Mouse (Mus musculus): ENCODE measurements around the gene Fitm1. TPM values are rescaled to one million over a fixed set of nuclear protein-coding genes. Genes with fewer than 3 reads are reported as not detected.

Gene Fitm1
- total RNA-seq, 2 experiments from 2014 or later = 273 to 289 TPM

- DNase-seq (ENCODE audit: low spot score) = no peak
These were observed 16.8 kb downstream of the Fitm1 start for GRCm38 (mm10) chr14:55592226-55592625.

GRCm38 (mm10) chr14:55596036-55596690 lies 20.7 kb downstream of the Fitm1 start:
- DNase-seq (ENCODE audit: low spot score) = no peak

- DNase-seq (ENCODE audit: low spot score) = no peak
These were observed 23.3 kb downstream of the Fitm1 start for GRCm38 (mm10) chr14:55598521-55599390.

GRCm38 (mm10) chr14:55603271-55603632 lies 27.8 kb downstream of the Fitm1 start, which contains the start of gene Irf9:
Gene Irf9, plus strand, starts transcription at chr14:55603571.
- no peak for DNase-seq (ENCODE audit: low spot score)

- peak; percentile 93 for DNase-seq (ENCODE audit: low spot score)
These were observed 28.5 kb downstream of the Fitm1 start for GRCm38 (mm10) chr14:55603633-55604576.

GRCm38 (mm10) chr14:55604823-55605222 lies 29.4 kb downstream of the Fitm1 start:
- DNase-seq (ENCODE audit: low spot score) = no peak

GRCm38 (mm10) chr14:55605743-55606459 lies 30.5 kb downstream of the Fitm1 start:
- DNase-seq (ENCODE audit: low spot score) = no peak

- no peak for DNase-seq (ENCODE audit: low spot score)
These were observed 32.9 kb downstream of the Fitm1 start for GRCm38 (mm10) chr14:55608339-55608738.

GRCm38 (mm10) chr14:55613346-55613745 lies 37.9 kb downstream of the Fitm1 start:
- DNase-seq (ENCODE audit: low spot score) = no peak

- DNase-seq (ENCODE audit: low spot score) = no peak
These were observed 39.3 kb downstream of the Fitm1 start for GRCm38 (mm10) chr14:55614565-55615178.

- no peak for DNase-seq (ENCODE audit: low spot score)
These were observed 40.5 kb downstream of the Fitm1 start for GRCm38 (mm10) chr14:55615876-55616275.

GRCm38 (mm10) chr14:55616844-55617243 lies 41.4 kb downstream of the Fitm1 start:
- DNase-seq (ENCODE audit: low spot score) = no peak

- no peak for DNase-seq (ENCODE audit: low spot score)
These were observed 42.4 kb downstream of the Fitm1 start, which contains the start of gene Rec8 for GRCm38 (mm10) chr14:55617822-55618221. Gene Rec8, plus strand, starts transcription at chr14:55618037.

GRCm38 (mm10) chr14:55618486-55619195 lies 43.2 kb downstream of the Fitm1 start:
- no peak for DNase-seq (ENCODE audit: low spot score)

Other genes with a start within 250 kb of the Fitm1 start
- 10 to 100 TPM; 37.1 to 46.0 TPM for gene Dhrs4, start 96.9 kb upstream of the Fitm1 start, total RNA-seq (2021)
- gene Carmil3, start 85.0 kb upstream of the Fitm1 start, total RNA-seq (2021) = under 1 TPM; 0.26 to 0.41 TPM
- not detected for gene Cpne6, start 65.2 kb upstream of the Fitm1 start, total RNA-seq (2021)
- gene Nrl, start 50.6 kb upstream of the Fitm1 start, total RNA-seq (2021) = not detected
- gene Pck2, start 35.4 kb upstream of the Fitm1 start, total RNA-seq (2021) = 1 to 10 TPM; 2.8 to 3.1 TPM
- 100 to 1,000 TPM; 134 to 136 TPM for gene Dcaf11, start 15.6 kb upstream of the Fitm1 start, total RNA-seq (2021)
- gene A730061H03Rik, start 15.2 kb upstream of the Fitm1 start, total RNA-seq (2021) = not detected
- gene Psme1, start 2.5 kb downstream of the Fitm1 start, total RNA-seq (2021) = 10 to 100 TPM; 65.1 to 72.7 TPM
- gene Emc9, start 9.7 kb downstream of the Fitm1 start, total RNA-seq (2021) = 10 to 100 TPM; 38.2 to 40.5 TPM
- 10 to 100 TPM; 50.1 to 56.1 TPM for gene Psme2, start 15.5 kb downstream of the Fitm1 start, total RNA-seq (2021)
- 10 to 100 TPM; 19.0 to 19.8 TPM for gene Rnf31, start 16.1 kb downstream of the Fitm1 start, total RNA-seq (2021)
- gene Irf9, start 28.0 kb downstream of the Fitm1 start, total RNA-seq (2021) = 1 to 10 TPM; 2.9 to 4.8 TPM
- not detected for gene Rec8, start 42.4 kb downstream of the Fitm1 start, total RNA-seq (2021)
- 10 to 100 TPM; 72.0 to 73.8 TPM for gene Ipo4, start 60.3 kb downstream of the Fitm1 start, total RNA-seq (2021)
- 1 to 10 TPM; 1.4 to 1.6 TPM for gene Gm49378, start 62.3 kb downstream of the Fitm1 start, total RNA-seq (2021)
- 10 to 100 TPM; 15.7 to 16.4 TPM for gene Tm9sf1, start 68.2 kb downstream of the Fitm1 start, total RNA-seq (2021)
- gene Tssk4, start 74.6 kb downstream of the Fitm1 start, total RNA-seq (2021) = under 1 TPM in 1 of 2 experiments, not detected in 1; 0.24 TPM
- 10 to 100 TPM; 20.9 to 22.2 TPM for gene Mdp1, start 84.9 kb downstream of the Fitm1 start, total RNA-seq (2021)
- 1 to 10 TPM; 2.1 to 2.4 TPM for gene Gmpr2, start 96.3 kb downstream of the Fitm1 start, total RNA-seq (2021)
- gene Nedd8, start 96.5 kb downstream of the Fitm1 start, total RNA-seq (2021) = 100 to 1,000 TPM; 188 to 201 TPM
- 10 to 100 TPM; 12.1 to 15.7 TPM for gene Tinf2, start 106.2 kb downstream of the Fitm1 start, total RNA-seq (2021)
- under 1 TPM in 1 of 2 experiments, not detected in 1; 0.17 TPM for gene Tgm1, start 138.3 kb downstream of the Fitm1 start, total RNA-seq (2021)
- 10 to 100 TPM; 10.4 to 11.5 TPM for gene Rabggta, start 146.6 kb downstream of the Fitm1 start, total RNA-seq (2021)
- 10 to 100 TPM; 29.5 to 32.1 TPM for gene Dhrs1, start 170.1 kb downstream of the Fitm1 start, total RNA-seq (2021)
- 1 to 10 TPM; 9.0 to 9.4 TPM for gene Nop9, start 170.1 kb downstream of the Fitm1 start, total RNA-seq (2021)
- not detected for gene Cideb, start 182.8 kb downstream of the Fitm1 start, total RNA-seq (2021)
- gene Ltb4r2, start 185.8 kb downstream of the Fitm1 start, total RNA-seq (2021) = not detected
- under 1 TPM; 0.16 to 0.17 TPM for gene Ltb4r1, start 190.3 kb downstream of the Fitm1 start, total RNA-seq (2021)
- 1 to 10 TPM; 3.8 to 9.1 TPM for gene Adcy4, start 208.5 kb downstream of the Fitm1 start, total RNA-seq (2021)
- 1 to 10 TPM; 1.6 to 2.5 TPM for gene Ripk3, start 213.2 kb downstream of the Fitm1 start, total RNA-seq (2021)
- gene Nfatc4, start 247.5 kb downstream of the Fitm1 start, total RNA-seq (2021) = 1 to 10 TPM; 1.5 to 3.3 TPM

Data from gastrocnemius, adult 18-20 months (tissue).